Mouse (Mus musculus): Measurements from ENCODE around the gene Cstad. TPM values are rescaled to one million over a fixed set of nuclear protein-coding genes. Genes with fewer than 3 reads are reported as not detected.

Gene Cstad
- total and polyA plus RNA-seq, 3 experiments, result not detected

DNA sequence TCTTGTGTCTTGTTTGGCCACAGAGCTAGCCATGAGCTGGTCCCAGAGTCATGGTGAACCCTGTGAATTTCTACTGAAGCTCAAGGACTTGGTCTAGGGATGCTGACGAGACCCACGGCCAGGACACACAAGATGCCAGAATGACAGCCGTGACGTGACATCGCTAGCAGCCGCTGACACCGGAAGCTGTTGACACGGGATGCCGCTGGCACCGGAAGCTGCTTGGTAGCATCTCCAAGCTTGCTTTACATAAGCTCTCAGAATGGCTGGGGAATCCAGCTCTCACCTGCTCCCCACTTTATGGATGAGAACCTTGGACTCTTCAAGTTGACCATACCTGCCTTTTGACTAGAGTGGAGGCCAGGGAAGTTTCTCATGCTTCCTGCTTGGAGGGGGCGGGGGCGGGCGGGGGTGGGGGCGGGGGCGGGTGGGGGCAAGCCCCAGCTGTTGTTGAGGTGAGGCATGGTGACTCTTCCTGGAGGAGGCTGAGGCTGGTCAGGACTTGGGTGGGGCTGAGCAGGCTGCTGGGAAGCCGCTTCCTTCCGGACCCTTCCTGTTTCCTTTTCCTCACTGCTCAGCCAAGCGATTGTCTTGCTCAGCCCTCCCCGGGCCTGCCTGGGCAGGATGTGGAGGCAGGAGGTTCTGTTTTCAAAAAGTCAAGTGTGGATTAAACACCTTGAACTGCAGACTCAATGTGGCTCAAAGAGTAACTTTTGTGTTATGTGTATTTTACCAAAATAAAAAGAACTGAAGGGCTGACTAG lies 47.2 kb upstream of the Cstad start:
- no peak for DNase-seq (ENCODE audit: low read depth, low spot score)
- H3K4me3 ChIP-seq (ENCODE audit: control insufficient read depth in 1 of 2, insufficient read depth in 1 of 2, low read depth in 2 of 2, low read length in 2 of 2), result no peak overlapping the region
- no peaks in the 10 kb centered on the region for H3K27me3 ChIP-seq (ENCODE audit: control insufficient read depth in 1 of 2, insufficient read depth in 2 of 2, low read length in 2 of 2)
- no peaks in the 10 kb centered on the region for H3K79me2 ChIP-seq (ENCODE audit: control insufficient read depth, insufficient read depth, low read length, poor library complexity)
- H3K9ac ChIP-seq (ENCODE audit: control insufficient read depth, low read depth, low read length, poor library complexity, severe bottlenecking), result no peak overlapping the region
- TF ChIP-seq POLR2A (IDR thresholded peaks at IDR 0.05; ENCODE audit: control insufficient read depth in 1 of 2, insufficient read depth in 1 of 2, low read depth in 1 of 2, low read length in 2 of 2, poor library complexity in 1 of 2) (no peak), ZC3H11A (IDR thresholded peaks at IDR 0.05; ENCODE audit: low read depth, low read length) (no peak), MAX (IDR thresholded peaks at IDR 0.05; ENCODE audit: low read length) (no peak), USF1 (IDR thresholded peaks at IDR 0.05; ENCODE audit: low read depth, low read length) (no peak), RCOR1 (IDR thresholded peaks at IDR 0.05; ENCODE audit: low read depth, low read length) (no peak), POLR2AphosphoS5 (IDR thresholded peaks at IDR 0.05; ENCODE audit: borderline replicate concordance, low read depth, low read length) (no peak), ETS1 (IDR thresholded peaks at IDR 0.05; ENCODE audit: low read depth, low read length) (no peak), MEF2A (IDR thresholded peaks at IDR 0.05; ENCODE audit: extremely low read depth, insufficient replicate concordance, low read depth, low read length, poor library complexity, severe bottlenecking) (no peak), CHD1 (IDR thresholded peaks at IDR 0.05; ENCODE audit: low read depth, low read length) (no peak), TBP (IDR thresholded peaks at IDR 0.05; ENCODE audit: low read depth, low read length) (no peak), GATA1 (IDR thresholded peaks at IDR 0.05; ENCODE audit: low read depth, low read length) (no peak), ZKSCAN1 (IDR thresholded peaks at IDR 0.05; ENCODE audit: low read depth, low read length) (no peak), JUND (IDR thresholded peaks at IDR 0.05; ENCODE audit: low read depth, low read length) (no peak), SIN3A (IDR thresholded peaks at IDR 0.05; ENCODE audit: low read length) (no peak), TAL1 (IDR thresholded peaks at IDR 0.05; ENCODE audit: low read length) (no peak), CHD2 (IDR thresholded peaks at IDR 0.05; ENCODE audit: low read length) (no peak), MAFK (IDR thresholded peaks at IDR 0.05; ENCODE audit: borderline replicate concordance, low read depth, low read length) (no peak), TCF12 (IDR thresholded peaks at IDR 0.05; ENCODE audit: low read depth, low read length) (no peak), ELF1 (IDR thresholded peaks at IDR 0.05; ENCODE audit: low read depth, low read length) (no peak)
- no peaks in the 10 kb centered on the region for H3K4me1 ChIP-seq (ENCODE audit: control insufficient read depth in 1 of 2, insufficient read depth in 2 of 2, low read length in 2 of 2)
- no peaks in the 10 kb centered on the region for H3K9me3 ChIP-seq (replicated peaks; ENCODE audit: insufficient read depth, low read length)
- no peak overlapping the region for H3K27ac ChIP-seq (ENCODE audit: control insufficient read depth, low read depth, low read length)
- H3K36me3 ChIP-seq (ENCODE audit: control insufficient read depth in 1 of 2, insufficient read depth in 2 of 2, low read length in 2 of 2), result no peaks in the 10 kb centered on the region

DNA sequence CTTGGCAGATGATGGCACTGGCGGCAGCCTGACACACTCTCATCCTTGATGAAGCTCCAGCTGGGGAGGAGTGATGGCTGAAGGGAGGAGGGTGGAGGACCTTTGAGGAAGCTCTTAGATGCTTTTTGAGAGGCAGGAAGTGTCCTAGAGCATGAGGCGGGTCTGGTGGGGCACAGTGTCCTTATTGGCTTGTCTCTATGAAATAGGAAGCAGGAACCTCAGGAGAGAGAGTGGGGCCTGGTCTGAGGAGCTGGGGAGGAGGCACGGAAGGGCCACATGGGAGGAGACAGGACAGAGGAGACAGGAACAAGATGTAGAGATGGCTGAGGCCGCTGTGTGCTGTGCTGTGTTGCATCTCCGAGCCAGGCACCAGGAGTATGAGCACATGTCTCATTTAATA lies 43.3 kb upstream of the Cstad start:
- Histone ChIP-seq H3K9me3 (replicated peaks; ENCODE audit: insufficient read depth, low read length) (no peaks in the 10 kb centered on the region), H3K9ac (ENCODE audit: control insufficient read depth, low read depth, low read length, poor library complexity, severe bottlenecking) (no peak overlapping the region), H3K27ac (ENCODE audit: control insufficient read depth, low read depth, low read length) (no peak overlapping the region), H3K4me1 (ENCODE audit: control insufficient read depth in 1 of 2, insufficient read depth in 2 of 2, low read length in 2 of 2) (no peaks in the 10 kb centered on the region), H3K36me3 (ENCODE audit: control insufficient read depth in 1 of 2, insufficient read depth in 2 of 2, low read length in 2 of 2) (no peaks in the 10 kb centered on the region), H3K4me3 (ENCODE audit: control insufficient read depth in 1 of 2, insufficient read depth in 1 of 2, low read depth in 2 of 2, low read length in 2 of 2) (no peak overlapping the region), H3K27me3 (ENCODE audit: control insufficient read depth in 1 of 2, insufficient read depth in 2 of 2, low read length in 2 of 2) (no peaks in the 10 kb centered on the region), H3K79me2 (ENCODE audit: control insufficient read depth, insufficient read depth, low read length, poor library complexity) (no peaks in the 10 kb centered on the region)
- no peak for TF ChIP-seq ZKSCAN1 (IDR thresholded peaks at IDR 0.05; ENCODE audit: low read depth, low read length)
- no peak for TF ChIP-seq SMC3 (IDR thresholded peaks at IDR 0.05; ENCODE audit: low read depth, low read length)
- no peak for TF ChIP-seq TCF12 (IDR thresholded peaks at IDR 0.05; ENCODE audit: low read depth, low read length)
- no peak for TF ChIP-seq E2F4 (IDR thresholded peaks at IDR 0.05; ENCODE audit: borderline replicate concordance, low read depth, low read length)
- no peak for TF ChIP-seq POLR2AphosphoS2 (IDR thresholded peaks at IDR 0.05; ENCODE audit: low read length)
- no peak for TF ChIP-seq RCOR1 (IDR thresholded peaks at IDR 0.05; ENCODE audit: low read depth, low read length)
- TF ChIP-seq SIN3A (IDR thresholded peaks at IDR 0.05; ENCODE audit: low read length), result no peak
- no peak for TF ChIP-seq USF1 (IDR thresholded peaks at IDR 0.05; ENCODE audit: low read depth, low read length)
- TF ChIP-seq TAL1 (IDR thresholded peaks at IDR 0.05; ENCODE audit: low read length), result no peak
- TF ChIP-seq CHD2 (IDR thresholded peaks at IDR 0.05; ENCODE audit: low read length), result no peak
- TF ChIP-seq ETS1 (IDR thresholded peaks at IDR 0.05; ENCODE audit: low read depth, low read length), result no peak
- no peak for TF ChIP-seq NRF1 (IDR thresholded peaks at IDR 0.05; ENCODE audit: insufficient read depth, low read depth, low read length, poor library complexity, severe bottlenecking)
- TF ChIP-seq KAT2A (conservative IDR thresholded peaks at IDR 0.05; ENCODE audit: low read depth, low read length), result no peak
- no peak for TF ChIP-seq RAD21 (IDR thresholded peaks at IDR 0.05; ENCODE audit: low read depth, low read length)
- TF ChIP-seq TBP (IDR thresholded peaks at IDR 0.05; ENCODE audit: low read depth, low read length), result no peak
- DNase-seq (ENCODE audit: low read depth, low spot score), result peak; percentile 32

All from MEL (cell line).